In the genomic region with DNA sequence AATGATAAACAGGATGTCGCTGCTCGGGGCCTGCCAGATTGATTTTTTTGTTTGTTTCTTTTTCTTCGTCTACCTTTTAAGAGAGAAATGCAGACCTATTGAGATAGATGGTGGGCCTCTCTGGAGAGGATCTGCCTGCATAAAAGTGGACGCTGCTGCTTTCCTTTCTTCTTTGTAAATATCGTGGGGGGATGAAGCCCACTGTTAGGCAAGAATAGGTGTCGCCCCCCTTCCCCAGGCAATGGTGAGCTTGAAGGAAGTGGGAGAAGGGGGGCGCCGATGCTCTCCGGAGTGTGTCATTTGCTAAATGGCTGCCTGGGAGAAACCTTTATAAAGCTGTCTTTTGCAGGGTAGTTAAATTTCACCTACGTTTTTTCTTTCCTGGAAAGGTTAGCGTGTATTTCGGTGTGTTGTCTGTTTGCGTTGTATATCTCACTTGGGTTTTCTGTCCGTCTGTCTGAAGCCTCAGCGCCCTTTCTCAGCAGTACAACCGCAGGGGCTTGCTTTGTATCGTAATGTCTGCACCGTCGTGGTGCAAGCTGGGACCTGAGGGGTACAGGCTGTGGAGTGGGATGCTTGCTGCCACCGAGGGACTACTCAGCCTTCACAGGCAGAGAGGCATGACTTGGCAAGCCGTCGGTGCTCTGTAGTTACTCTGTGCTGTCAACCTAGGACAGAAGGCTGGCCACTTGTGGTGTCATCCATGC, we compare ENCODE assay signal across 8 mouse cellular contexts. TPM values are rescaled to one million over a fixed set of nuclear protein-coding genes. Genes with fewer than 3 reads are reported as not detected.
A peak's percentile ranks its signal among the peaks of the same experiment; 100 is the strongest.
DNase-seq lines count a peak whose midpoint lies in the region; ATAC-seq and TF ChIP-seq lines count a peak whose summit lies in the region.

No protein-coding gene starts in this region.

- TF ChIP-seq CTCF in Patski (IDR thresholded peaks at IDR 0.05), result no peak
- TF ChIP-seq CTCF in kidney, adult 2 months (conservative IDR thresholded peaks at IDR 0.05; ENCODE audit: insufficient read depth, insufficient read length, low read depth, low read length), result no peak

- peak overlapping the region; percentile 95 for H3K4me2 ChIP-seq in forebrain, embryonic 11.5 days (ENCODE audit: low read depth, low read length, severe bottlenecking)
- peak overlapping the region; percentile 88 for H3K4me2 ChIP-seq in stomach, embryonic 15.5 days

- peak; percentile 3 for ATAC-seq in Patski
- ATAC-seq in forebrain, embryonic 11.5 days (replicated peaks; ENCODE audit: low FRiP score), result no peak
- no peak for ATAC-seq in stomach, embryonic 15.5 days (ENCODE audit: insufficient read depth, low FRiP score, low read depth)

- H3K27ac ChIP-seq in forebrain, embryonic 11.5 days (ENCODE audit: low read depth, low read length), result peak overlapping the region; percentile 96
- peak overlapping the region; percentile 79 for H3K27ac ChIP-seq in kidney, adult 2 months (ENCODE audit: insufficient read depth, low read depth, low read length)
- peak overlapping the region; percentile 98 for H3K27ac ChIP-seq in stomach, embryonic 15.5 days

- H3K9ac ChIP-seq in forebrain, embryonic 11.5 days (ENCODE audit: low read length), result peak overlapping the region; percentile 97
- H3K9ac ChIP-seq in stomach, embryonic 15.5 days, result peak overlapping the region; percentile 93

- H3K9me3 ChIP-seq in forebrain, embryonic 11.5 days (ENCODE audit: control insufficient read depth, low read length), result no peaks in the 10 kb centered on the region
- H3K9me3 ChIP-seq in megakaryocyte, embryonic 14.5 days, result no peaks in the 10 kb centered on the region
- H3K9me3 ChIP-seq in stomach, embryonic 15.5 days, result no peaks in the 10 kb centered on the region

- POLR2A ChIA-PET in Patski (lab: Charles Lee), result interaction anchor here (1.0 kb wide), 1 partner anchor 26 kb away, joined by 5 read pairs; no protein-coding TSS in a partner anchor

- no peak for TF ChIP-seq POLR2A in kidney, adult 2 months (IDR thresholded peaks at IDR 0.05; ENCODE audit: low read depth, low read length)

- no peaks in the 10 kb centered on the region for H3K36me3 ChIP-seq in forebrain, embryonic 11.5 days (ENCODE audit: control insufficient read depth, insufficient read depth, low read length)
- no peaks in the 10 kb centered on the region for H3K36me3 ChIP-seq in kidney, adult 2 months (ENCODE audit: control insufficient read depth, insufficient read depth, low read length)
- peaks cover 12% of the 10 kb centered on the region for H3K36me3 ChIP-seq in megakaryocyte, embryonic 14.5 days (replicated peaks; ENCODE audit: low read length)
- H3K36me3 ChIP-seq in stomach, embryonic 15.5 days, result no peaks in the 10 kb centered on the region

- in situ Hi-C loops in Patski (cut with MboI; ENCODE audit: low pct_unique_long_range_greater_than_20kb), result no loop called here

- CTCF ChIA-PET in Patski (lab: Charles Lee), result interaction anchor here (1.8 kb wide), 1 partner anchor 42 kb away, joined by 5 read pairs; no protein-coding TSS in a partner anchor

- peak overlapping the region; percentile 85 for H3K4me3 ChIP-seq in forebrain, embryonic 11.5 days (ENCODE audit: low read depth, low read length)
- peak overlapping the region; percentile 70 for H3K4me3 ChIP-seq in kidney, adult 2 months (ENCODE audit: insufficient read depth, low read depth, low read length)
- peak overlapping the region; percentile 97 for H3K4me3 ChIP-seq in megakaryocyte, embryonic 14.5 days (replicated peaks)
- peak overlapping the region; percentile 81 for H3K4me3 ChIP-seq in stomach, embryonic 15.5 days (replicated peaks)

- H3K27me3 ChIP-seq in Patski, result no peaks in the 10 kb centered on the region
- no peaks in the 10 kb centered on the region for H3K27me3 ChIP-seq in forebrain, embryonic 11.5 days (ENCODE audit: control insufficient read depth, insufficient read depth, low read length)
- H3K27me3 ChIP-seq in kidney, adult 2 months (replicated peaks; ENCODE audit: control insufficient read depth, insufficient read depth, low read length), result no peaks in the 10 kb centered on the region
- no peaks in the 10 kb centered on the region for H3K27me3 ChIP-seq in megakaryocyte, embryonic 14.5 days (replicated peaks)
- no peaks in the 10 kb centered on the region for H3K27me3 ChIP-seq in stomach, embryonic 15.5 days (replicated peaks)

- intact Hi-C loops in left cerebral cortex, postnatal 4 days (cut with DNase I), result loop anchor here (10.0 kb wide), 1 partner anchor 53 kb away; no protein-coding TSS in a partner anchor
- intact Hi-C loops in left cerebral cortex, postnatal 14 days (cut with DNase I), result loop anchor here (5.0 kb wide), 1 partner anchor 35 kb away; no protein-coding TSS in a partner anchor

- DNase-seq in left cerebral cortex, postnatal 4 days, result peak; percentile 52
- DNase-seq in left cerebral cortex, postnatal 14 days (ENCODE audit: low spot score in 2 of 2), result no peak
- DNase-seq in Patski (ENCODE audit: low read depth, low spot score), result no peak
- DNase-seq in forebrain, embryonic 11.5 days (ENCODE audit: low spot score), result peak; percentile 73
- peak; percentile 63 for DNase-seq in kidney, adult 2 months
- no peak for DNase-seq in urinary bladder, postnatal 36 days (ENCODE audit: low spot score in 2 of 2)

- H3K4me1 ChIP-seq in forebrain, embryonic 11.5 days (replicated peaks; ENCODE audit: control insufficient read depth, insufficient read depth, low read length), result peaks cover 36% of the 10 kb centered on the region
- H3K4me1 ChIP-seq in kidney, adult 2 months (ENCODE audit: control insufficient read depth, insufficient read depth, low read length), result peaks cover 36% of the 10 kb centered on the region
- H3K4me1 ChIP-seq in megakaryocyte, embryonic 14.5 days, result peaks cover 62% of the 10 kb centered on the region
- peaks cover 49% of the 10 kb centered on the region for H3K4me1 ChIP-seq in stomach, embryonic 15.5 days

- under 1% methylated on average over 22 of the region's 22 CpGs for WGBS in forebrain, embryonic 11.5 days
- whole genome bisulfite sequencing in kidney, adult 2 months, result under 1% methylated on average over 22 of the region's 22 CpGs
- WGBS in stomach, embryonic 15.5 days, result under 1% methylated on average over 22 of the region's 22 CpGs

RNA-seq across cellular contexts. Expression of a gene that starts 0.9 kb away (rescaled TPM):
- 100 to 1,000 TPM; 327 to 335 TPM for total RNA-seq in left cerebral cortex, postnatal 4 days (2021)
- total RNA-seq in left cerebral cortex, postnatal 14 days (2021), result 100 to 1,000 TPM; 244 to 245 TPM
- polyA plus RNA-seq in Patski (2021), result 81.9 TPM
- polyA plus RNA-seq in forebrain, embryonic 11.5 days (2014; fragmentation: Nextera tagmentation; extraction: Ambion mirVana), result 98.0 and 102 TPM in 2 replicates
- 42.5 and 43.5 TPM in 2 replicates for polyA plus RNA-seq in kidney, adult 2 months (2012; rRNA removed)
- 20.7 and 115 TPM in 2 replicates for polyA plus RNA-seq in megakaryocyte, embryonic 14.5 days (2012; ENCODE audit: insufficient read depth, low replicate concordance)
- polyA plus RNA-seq in stomach, embryonic 15.5 days (2015; fragmentation: Nextera tagmentation; extraction: Ambion mirVana), result 43.7 and 48.2 TPM in 2 replicates

RNA-seq across cellular contexts. Expression of a gene that starts 56.5 kb away (rescaled TPM):
- total RNA-seq in left cerebral cortex, postnatal 4 days (2021), result 10 to 100 TPM; 18.1 to 18.3 TPM
- total RNA-seq in left cerebral cortex, postnatal 14 days (2021), result 10 to 100 TPM; 24.5 to 28.5 TPM
- polyA plus RNA-seq in Patski (2021), result 0.05 TPM
- polyA plus RNA-seq in forebrain, embryonic 11.5 days (2014; fragmentation: Nextera tagmentation; extraction: Ambion mirVana), result 5.7 and 7.3 TPM in 2 replicates
- polyA plus RNA-seq in kidney, adult 2 months (2012; rRNA removed), result 5.7 and 6.0 TPM in 2 replicates
- polyA plus RNA-seq in megakaryocyte, embryonic 14.5 days (2012; ENCODE audit: insufficient read depth, low replicate concordance), result 3.3 and 17.4 TPM in 2 replicates
- 4.4 and 4.8 TPM in 2 replicates for polyA plus RNA-seq in stomach, embryonic 15.5 days (2015; fragmentation: Nextera tagmentation; extraction: Ambion mirVana)

Comparison
In these comparisons a context has a peak if more than half of its experiments do, and no peak if none do; other contexts are left out.
1. DNase-seq: peak in left cerebral cortex, postnatal 4 days (single experiment), forebrain, embryonic 11.5 days (single experiment) and kidney, adult 2 months (single experiment); none in left cerebral cortex, postnatal 14 days (0 of 2), Patski (single experiment) and urinary bladder, postnatal 36 days (0 of 2).
2. Peak in every context shown above with its lines, with median percentiles within 50 percentile points of each other: H3K27ac ChIP-seq and H3K4me3 ChIP-seq.